Mouse (Mus musculus): ENCODE results near the gene Rnf220. TPM values are rescaled to one million over a fixed set of nuclear protein-coding genes. Genes with fewer than 3 reads are reported as not detected.

The Rnf220 gene
- total RNA-seq, 2 experiments from 2014 or later, result 30.5 to 31.5 TPM

DNA sequence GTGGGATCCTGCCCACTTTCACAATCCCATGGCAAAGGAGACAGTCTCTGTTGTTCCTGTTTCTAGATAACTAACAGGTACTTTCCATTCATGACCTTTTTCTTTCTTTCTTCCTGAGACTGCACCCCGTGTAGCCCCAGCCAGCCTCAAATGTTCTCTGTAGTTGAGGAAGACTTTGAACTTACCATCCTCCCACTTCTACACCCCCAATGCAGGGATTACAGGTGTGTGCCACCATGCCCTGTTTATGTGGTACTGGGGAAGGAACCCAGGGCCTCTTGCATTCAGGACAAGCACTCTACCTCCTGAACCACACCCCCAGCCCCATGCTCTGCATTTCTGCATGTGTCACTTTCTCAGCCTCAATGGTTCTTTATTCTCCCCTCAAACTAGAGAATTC lies 47.7 kb downstream of the Rnf220 start:
- DNase-seq (ENCODE audit: low spot score), result no peak
- intact Hi-C loops (cut with DNase I), result no loop called here

DNA sequence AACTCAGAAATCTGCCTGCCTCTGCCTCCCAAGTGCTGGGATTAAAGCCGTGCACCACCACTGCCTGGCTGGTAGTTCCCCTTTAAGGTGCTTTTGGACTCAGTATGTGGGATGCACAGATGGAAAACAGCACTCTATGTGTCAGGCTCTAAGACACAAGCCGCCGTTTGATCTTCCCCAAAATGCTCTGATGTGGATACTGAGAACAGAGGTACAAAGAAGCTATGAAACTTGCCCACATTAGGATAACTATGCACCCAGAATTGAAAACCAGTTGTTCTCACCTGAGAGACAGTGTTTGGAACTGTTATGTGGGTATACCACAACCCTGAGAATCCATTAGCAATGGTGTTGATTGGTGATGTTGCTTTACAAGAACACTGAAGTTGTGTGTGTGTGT lies 48.9 kb downstream of the Rnf220 start:
- DNase-seq (ENCODE audit: low spot score), result no peak
- intact Hi-C loops (cut with DNase I), result no loop called here

DNA sequence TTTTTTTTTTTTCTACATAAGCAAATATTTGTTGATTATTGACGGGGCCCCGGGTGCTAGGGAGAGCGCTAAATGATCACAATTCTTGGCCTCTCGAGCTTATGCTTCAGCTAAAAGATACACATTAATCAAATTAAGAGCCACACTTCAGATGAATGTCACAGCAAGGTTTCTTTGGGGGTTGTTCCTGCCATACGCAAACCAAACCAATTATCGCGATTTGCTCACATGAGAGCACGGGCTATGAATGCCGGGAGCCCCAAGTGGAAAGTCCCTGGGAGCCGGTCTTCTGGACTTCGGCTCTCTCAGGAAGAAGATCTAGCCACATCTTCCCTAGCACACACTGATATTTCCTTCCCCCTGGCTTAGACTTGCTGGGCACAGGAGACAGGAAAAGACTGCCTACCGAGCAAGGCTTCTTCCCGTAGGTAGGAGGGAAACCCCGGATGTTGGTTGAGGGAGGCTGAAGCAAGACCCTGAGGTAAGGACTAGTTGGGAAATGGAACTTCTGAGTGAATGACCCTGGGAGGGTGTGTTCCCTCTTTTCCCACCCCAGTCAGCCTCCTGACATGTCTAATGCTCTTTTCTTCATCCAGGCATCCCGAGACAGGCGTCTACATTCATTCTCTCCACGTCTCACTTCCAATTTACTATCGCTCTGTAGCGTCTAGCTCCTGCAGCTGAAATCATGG lies 51.2 kb downstream of the Rnf220 start:
- intact Hi-C loops (cut with DNase I), result no loop called here

DNA sequence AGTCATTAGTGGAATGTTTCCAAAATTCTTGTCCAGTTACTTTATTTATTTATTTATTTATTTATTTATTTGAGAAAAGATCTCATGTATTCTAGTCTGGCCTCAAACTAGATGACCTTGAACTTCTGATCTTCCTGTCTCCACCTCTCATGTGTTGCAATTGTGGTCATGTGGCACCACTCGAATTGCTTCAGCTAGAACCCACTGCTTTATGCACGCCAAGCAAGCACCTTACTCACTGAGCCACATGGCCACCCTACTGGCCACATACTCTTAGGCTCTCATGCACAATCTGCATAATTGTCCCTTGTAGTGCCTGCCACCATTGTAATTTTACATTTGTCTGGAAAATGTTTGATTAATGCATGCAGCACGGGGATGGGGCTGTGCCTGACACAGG lies 57.9 kb downstream of the Rnf220 start:
- intact Hi-C loops (cut with DNase I), result no loop called here
- DNase-seq (ENCODE audit: low spot score), result no peak

More for the DNA sequence above, 51.2 kb downstream of the Rnf220 start:
- DNase-seq (ENCODE audit: low spot score), result no peak

DNA sequence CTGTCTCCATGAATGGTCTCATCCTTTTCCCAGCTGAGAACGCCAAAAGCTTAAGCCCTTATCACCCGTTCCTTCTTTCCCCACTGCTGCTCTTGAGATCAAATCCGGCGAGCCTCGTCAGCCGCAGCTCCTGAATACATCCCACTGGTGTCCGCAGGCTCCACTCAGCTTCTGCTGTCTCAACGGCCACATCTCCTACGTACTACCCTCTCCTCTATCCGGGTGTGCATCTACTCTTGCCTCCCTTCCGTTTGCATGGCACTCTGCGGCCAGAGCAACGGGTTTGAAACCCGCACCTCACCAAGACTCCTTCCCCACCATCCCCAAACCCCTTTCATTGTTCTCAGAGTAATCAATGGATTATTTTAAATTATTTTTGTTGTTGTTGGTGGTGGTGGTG lies 58.8 kb downstream of the Rnf220 start:
- intact Hi-C loops (cut with DNase I), result no loop called here
- no peak for DNase-seq (ENCODE audit: low spot score)

- intact Hi-C loops (cut with DNase I), result no loop called here
These were observed 59.7 kb downstream of the Rnf220 start for GRCm38 (mm10) chr4:117436995-117437660.

GRCm38 (mm10) chr4:117434336-117434735 lies 62.5 kb downstream of the Rnf220 start:
- DNase-seq (ENCODE audit: low spot score), result no peak
- intact Hi-C loops (cut with DNase I), result no loop called here

More at GRCm38 (mm10) chr4:117436995-117437660, 59.7 kb downstream of the Rnf220 start:
- no peak for DNase-seq (ENCODE audit: low spot score)

- DNase-seq (ENCODE audit: low spot score), result no peak
- intact Hi-C loops (cut with DNase I), result no loop called here
These were observed 67.2 kb downstream of the Rnf220 start for GRCm38 (mm10) chr4:117429604-117430003.

GRCm38 (mm10) chr4:117427540-117427939 lies 69.3 kb downstream of the Rnf220 start:
- intact Hi-C loops (cut with DNase I), result no loop called here
- no peak for DNase-seq (ENCODE audit: low spot score)

- intact Hi-C loops (cut with DNase I), result no loop called here
- DNase-seq (ENCODE audit: low spot score), result no peak
These were observed 75.8 kb downstream of the Rnf220 start for GRCm38 (mm10) chr4:117421077-117421476.

DNA sequence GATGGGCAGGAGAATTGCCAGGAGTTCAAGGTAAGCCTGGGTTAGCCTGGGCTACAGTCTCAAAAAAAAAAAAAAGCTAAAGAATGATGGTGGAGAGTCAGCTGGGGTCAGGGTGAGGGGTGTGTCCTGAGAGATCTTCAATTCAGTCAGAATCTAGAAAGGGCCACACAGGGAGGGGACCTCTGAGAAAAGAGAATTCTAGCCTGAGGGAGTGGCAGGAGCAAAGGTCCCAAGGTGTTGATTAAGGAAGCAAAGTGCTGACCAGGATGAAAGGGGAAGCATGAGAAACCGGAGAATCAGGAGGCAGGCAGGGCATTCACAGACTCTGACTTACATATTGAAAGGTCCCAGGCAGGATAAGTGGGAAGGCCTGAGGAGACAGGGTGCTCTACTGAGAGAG lies 80.0 kb downstream of the Rnf220 start:
- intact Hi-C loops (cut with DNase I), result no loop called here
- DNase-seq (ENCODE audit: low spot score), result no peak

- intact Hi-C loops (cut with DNase I), result no loop called here
- DNase-seq (ENCODE audit: low spot score), result no peak
These were observed 86.8 kb downstream of the Rnf220 start for GRCm38 (mm10) chr4:117410049-117410410.

DNA sequence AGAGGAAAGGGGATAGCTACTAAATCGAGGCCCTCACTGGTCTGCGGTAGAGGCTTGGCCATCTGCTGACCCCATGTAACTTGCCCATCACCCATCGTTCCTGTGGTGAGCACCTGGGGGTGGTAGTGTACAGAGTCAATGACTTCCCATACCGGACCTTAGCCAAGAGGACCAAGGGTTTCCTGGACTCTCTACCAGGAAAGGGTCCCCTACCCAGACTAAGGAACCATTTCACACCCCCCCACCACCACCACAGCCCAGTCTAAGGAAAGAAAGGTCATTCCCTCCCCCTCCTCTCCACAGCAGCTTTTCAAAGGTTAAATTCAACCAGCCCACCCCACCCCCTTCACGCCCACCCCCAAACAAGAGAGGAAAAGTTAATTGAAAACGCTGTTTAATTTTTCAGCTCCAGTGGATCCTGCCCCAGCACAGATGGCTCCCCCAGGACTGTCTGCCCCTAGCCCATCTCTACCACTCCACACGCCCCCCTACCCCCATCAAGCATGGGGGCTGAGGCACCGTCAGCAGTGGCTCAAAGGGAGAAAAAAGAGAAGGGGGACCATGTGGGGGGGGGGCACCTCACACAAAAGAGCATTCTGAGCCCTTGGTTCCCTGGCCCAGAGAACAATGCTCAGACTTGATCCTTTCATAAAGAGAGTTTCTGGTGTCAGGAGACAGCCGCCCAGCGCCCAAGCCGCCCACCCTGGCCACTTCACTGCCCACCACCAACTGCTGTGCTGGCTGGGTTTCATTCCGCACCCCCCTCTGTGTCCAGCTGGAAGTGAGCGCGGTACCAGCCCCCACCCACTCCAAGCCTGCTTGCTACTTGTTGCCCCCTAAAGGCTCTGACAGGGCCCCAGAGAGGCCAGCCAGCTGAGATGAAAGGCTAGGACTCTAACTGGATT lies 87.5 kb downstream of the Rnf220 start:
- no peak for DNase-seq (ENCODE audit: low spot score)
- intact Hi-C loops (cut with DNase I), result no loop called here

GRCm38 (mm10) chr4:117407945-117408344 lies 88.9 kb downstream of the Rnf220 start:
- intact Hi-C loops (cut with DNase I), result no loop called here

DNA sequence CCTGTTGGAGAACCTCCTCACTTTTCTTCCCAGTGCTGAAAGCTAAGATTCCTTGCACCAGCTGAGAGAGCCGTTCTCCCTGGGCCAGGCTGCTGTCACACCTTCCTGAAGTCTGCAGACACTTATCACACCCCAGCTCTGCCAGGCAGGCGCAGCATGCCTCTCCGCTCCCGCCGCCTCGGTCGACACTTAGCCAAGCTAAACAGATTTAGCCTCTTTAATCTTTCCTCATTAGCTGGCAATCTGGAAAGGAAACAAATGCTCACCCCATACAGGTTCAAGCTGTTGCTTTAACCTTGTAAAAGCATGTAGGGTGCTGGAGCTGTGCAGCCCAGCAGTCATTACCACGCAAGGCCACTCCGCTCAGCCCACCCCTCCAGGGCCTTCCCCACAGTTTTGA lies 90.9 kb downstream of the Rnf220 start:
- intact Hi-C loops (cut with DNase I), result no loop called here
- no peak for DNase-seq (ENCODE audit: low spot score)

More at GRCm38 (mm10) chr4:117407945-117408344, 88.9 kb downstream of the Rnf220 start:
- no peak for DNase-seq (ENCODE audit: low spot score)

GRCm38 (mm10) chr4:117405211-117405610 lies 91.6 kb downstream of the Rnf220 start:
- no peak for DNase-seq (ENCODE audit: low spot score)
- intact Hi-C loops (cut with DNase I), result no loop called here

- no peak for DNase-seq (ENCODE audit: low spot score)
- intact Hi-C loops (cut with DNase I), result no loop called here
These were observed 93.4 kb downstream of the Rnf220 start for GRCm38 (mm10) chr4:117403411-117403810.

DNA sequence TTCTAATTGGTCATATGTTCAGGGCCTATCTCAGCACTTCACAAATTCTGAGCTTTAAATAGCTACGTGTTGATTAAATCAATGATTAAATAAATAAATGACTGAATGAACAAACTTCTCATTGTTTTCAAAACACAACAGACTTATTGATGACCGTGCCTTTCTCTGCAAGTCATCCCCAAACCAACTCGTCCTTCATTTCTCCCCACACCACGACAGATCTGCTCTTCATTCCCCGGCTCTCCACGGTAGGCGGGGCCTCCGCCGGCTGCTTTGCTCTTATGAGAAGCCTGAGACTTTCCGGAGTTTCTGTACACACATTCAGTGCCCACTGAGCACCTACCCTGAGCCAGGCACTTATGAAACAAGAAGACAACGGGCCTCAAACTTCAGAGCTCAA lies 99.7 kb downstream of the Rnf220 start:
- no peak for DNase-seq (ENCODE audit: low spot score)
- intact Hi-C loops (cut with DNase I), result no loop called here

GRCm38 (mm10) chr4:117393027-117393426 lies 103.8 kb downstream of the Rnf220 start:
- intact Hi-C loops (cut with DNase I), result no loop called here
- no peak for DNase-seq (ENCODE audit: low spot score)

- no peak for DNase-seq (ENCODE audit: low spot score)
- intact Hi-C loops (cut with DNase I), result no loop called here
These were observed 104.5 kb downstream of the Rnf220 start for GRCm38 (mm10) chr4:117392391-117392790.

- intact Hi-C loops (cut with DNase I), result no loop called here
- no peak for DNase-seq (ENCODE audit: low spot score)
These were observed 104.9 kb downstream of the Rnf220 start for GRCm38 (mm10) chr4:117391966-117392365.
